Mouse (Mus musculus) forebrain, embryonic 12.5 days (tissue): ENCODE results near the gene Qpctl. TPM values are rescaled to one million over a fixed set of nuclear protein-coding genes. Genes with fewer than 3 reads are reported as not detected.

Source experiments
- ATAC-seq: fragments of 200-750 bp; cut with Nextera tagmentation; 2 replicates; pipeline ENCODE4 v1.8.0; 2017; ENCODE audit warnings: moderate TSS enrichment; ENCODE audit not compliant: low FRiP score
- H3K27ac ChIP-seq: fragments of 300-500 bp; sonication (generic); 2 replicates; pipeline ENCODE4 v1.5.1; 2016; ENCODE audit warnings: mild to moderate bottlenecking
- H3K27me3 ChIP-seq: fragments of 300-500 bp; sonication (generic); 2 replicates; pipeline ENCODE4 v1.6.1; 2016; ENCODE audit warnings: mild to moderate bottlenecking
- H3K36me3 ChIP-seq: fragments of 300-500 bp; sonication (generic); replicated peaks from 2 replicates; pipeline ENCODE4 v1.6.1; 2016; ENCODE audit warnings: mild to moderate bottlenecking
- H3K4me1 ChIP-seq: fragments of 300-500 bp; sonication (generic); 2 replicates; pipeline ENCODE4 v1.6.1; 2016
- H3K4me2 ChIP-seq: fragments of 300-500 bp; sonication (generic); 2 replicates; pipeline ENCODE4 v1.6.1; 2016; ENCODE audit warnings: mild to moderate bottlenecking, moderate library complexity
- H3K4me3 ChIP-seq: fragments of 300-500 bp; sonication (generic); replicated peaks from 2 replicates; pipeline ENCODE4 v1.5.1; 2016; ENCODE audit warnings: mild to moderate bottlenecking
- H3K9ac ChIP-seq: fragments of 300-500 bp; sonication (generic); 2 replicates; pipeline ENCODE4 v1.6.1; 2016; ENCODE audit warnings: mild to moderate bottlenecking
- H3K9me3 ChIP-seq: fragments of 300-500 bp; sonication (generic); 2 replicates; pipeline ENCODE4 v1.6.1; 2016
- WGBS: fragments of 180-500 bp; shearing (Covaris S2); methylation state at CpG from one replicate; pipeline ENCODE4 v1.1.7; 2016; 5-methylcytosine and 5-hydroxymethylcytosine counted together
- microRNA counts: library from miRNA; unstranded; fragments of <30 nt; microRNA quantifications from one replicate; lab custom pipeline; 2017
- microRNA-seq: library from miRNA; unstranded; fragments of <30 nt; microRNA quantifications from one replicate; pipeline ENCODE4, GENCODE M21; 2017
- polyA plus RNA-seq: library from polyadenylated mRNA; unstranded; fragments of >200 nt; fragmentation: Nextera tagmentation; extraction: Ambion mirVana; gene quantifications from 2 replicates; pipeline ENCODE4 v1.2.1, GENCODE M21; 2016

The Qpctl gene
- polyA plus RNA-seq, 1 experiment from 2014 or later, result 14.4 TPM

GRCm38 (mm10) chr7:19093537-19094385 lies 55.3 kb downstream of the Qpctl start:
- Histone ChIP-seq H3K9ac (peak overlapping the region; percentile 91), H3K4me1 (peaks cover 60% of the 10 kb centered on the region), H3K27me3 (peaks cover 23% of the 10 kb centered on the region), H3K36me3 (peaks cover 36% of the 10 kb centered on the region), H3K4me3 (peak overlapping the region; percentile 72), H3K4me2 (peak overlapping the region; percentile 95), H3K9me3 (no peaks in the 10 kb centered on the region), H3K27ac (peak overlapping the region; percentile 95)
- WGBS, result under 1% methylated on average over 45 of the region's 45 CpGs
- ATAC-seq, result peak; percentile 80

GRCm38 (mm10) chr7:19093174-19093521 lies 55.9 kb downstream of the Qpctl start:
- Histone ChIP-seq H3K27ac (peak overlapping the region; percentile 82), H3K9ac (peak overlapping the region; percentile 51), H3K36me3 (peaks cover 42% of the 10 kb centered on the region), H3K9me3 (no peaks in the 10 kb centered on the region), H3K4me1 (peaks cover 60% of the 10 kb centered on the region), H3K4me3 (peak overlapping the region; percentile 72), H3K4me2 (peak overlapping the region; percentile 95), H3K27me3 (peaks cover 23% of the 10 kb centered on the region)
- WGBS, result 0% methylated on average over 14 of the region's 15 CpGs
- peak; percentile 37; the same call in 1 of the 2 replicates for ATAC-seq

GRCm38 (mm10) chr7:19092381-19093173 lies 56.5 kb downstream of the Qpctl start:
- peak; percentile 73 for ATAC-seq
- Histone ChIP-seq H3K27ac (peak overlapping the region; percentile 82), H3K36me3 (peaks cover 46% of the 10 kb centered on the region), H3K4me2 (peak overlapping the region; percentile 95), H3K4me3 (peak overlapping the region; percentile 72), H3K27me3 (peaks cover 23% of the 10 kb centered on the region), H3K9ac (peak overlapping the region; percentile 51), H3K4me1 (peaks cover 60% of the 10 kb centered on the region), H3K9me3 (no peaks in the 10 kb centered on the region)
- WGBS, result 3% methylated on average over 38 of the region's 38 CpGs

GRCm38 (mm10) chr7:19091913-19092312 lies 57.2 kb downstream of the Qpctl start:
- Histone ChIP-seq H3K4me3 (peak overlapping the region; percentile 72; the same call in 1 of the 2 replicates), H3K9ac (peak overlapping the region; percentile 51), H3K36me3 (peaks cover 45% of the 10 kb centered on the region), H3K4me2 (peak overlapping the region; percentile 95), H3K9me3 (no peaks in the 10 kb centered on the region), H3K4me1 (peaks cover 54% of the 10 kb centered on the region), H3K27me3 (peaks cover 24% of the 10 kb centered on the region), H3K27ac (peak overlapping the region; percentile 82; the same call in 1 of the 2 replicates)
- no peak for ATAC-seq
- 25% methylated on average over 16 of the region's 17 CpGs for WGBS

MicroRNA genes within 50 kb of the gene (microRNA counts, 519-probe panel; counts per million panel counts)
- not detected for microRNA mmu-miR-330 (lab: Ali Mortazavi, UCI)

Small RNA genes lying within 50 kb of the gene (microRNA-seq; reads per million reads assigned to microRNA genes)
- gene Mir330, result 580 reads per million, percentile 70 among the genes with 10 or more reads in this experiment

Other genes starting within 250 kb of the Qpctl start
- gene Ccdc61, start 238.9 kb downstream of the Qpctl start, polyA plus RNA-seq, result 39.7 and 41.0 TPM in 2 replicates
- 10.8 and 11.3 TPM in 2 replicates for gene Nova2, start 223.4 kb downstream of the Qpctl start, polyA plus RNA-seq
- 0.24 and 0.28 TPM in 2 replicates for gene Nanos2, start 161.9 kb downstream of the Qpctl start, polyA plus RNA-seq
- gene Mypop, start 158.0 kb downstream of the Qpctl start, polyA plus RNA-seq, result 3.3 and 4.6 TPM in 2 replicates
- 36.2 and 39.8 TPM in 2 replicates for gene Irf2bp1, start 145.2 kb downstream of the Qpctl start, polyA plus RNA-seq
- gene Foxa3, start 125.8 kb downstream of the Qpctl start, polyA plus RNA-seq, result 0.09 TPM in 1 of 2 replicates, not detected in the other
- 50.6 and 53.2 TPM in 2 replicates for gene Sympk, start 124.9 kb downstream of the Qpctl start, polyA plus RNA-seq
- not detected in 2 replicates for gene Rsph6a, start 94.6 kb downstream of the Qpctl start, polyA plus RNA-seq
- gene Dmwd, start 73.1 kb downstream of the Qpctl start, polyA plus RNA-seq, result 18.2 and 19.0 TPM in 2 replicates
- gene Dmpk, start 65.4 kb downstream of the Qpctl start, polyA plus RNA-seq, result 10.6 and 12.3 TPM in 2 replicates
- 5.8 and 7.3 TPM in 2 replicates for gene Six5, start 54.7 kb downstream of the Qpctl start, polyA plus RNA-seq
- gene Gm4969, start 30.9 kb downstream of the Qpctl start, polyA plus RNA-seq, result 1.1 and 1.8 TPM in 2 replicates
- 18.4 and 23.1 TPM in 2 replicates for gene Fbxo46, start 29.4 kb downstream of the Qpctl start, polyA plus RNA-seq
- 148 and 153 TPM in 2 replicates for gene Snrpd2, start 431 bp upstream of the Qpctl start, polyA plus RNA-seq
- gene Gipr, start 16.8 kb upstream of the Qpctl start, polyA plus RNA-seq, result 1.1 and 1.3 TPM in 2 replicates
- gene Eml2, start 27.1 kb upstream of the Qpctl start, polyA plus RNA-seq, result 5.8 and 6.5 TPM in 2 replicates
- 1.6 and 1.7 TPM in 2 replicates for gene Gpr4, start 63.2 kb upstream of the Qpctl start, polyA plus RNA-seq
- gene Opa3, start 79.0 kb upstream of the Qpctl start, polyA plus RNA-seq, result 45.5 and 48.3 TPM in 2 replicates
- 42.4 and 43.0 TPM in 2 replicates for gene Vasp, start 122.5 kb upstream of the Qpctl start, polyA plus RNA-seq
- gene Ppm1n, start 130.8 kb upstream of the Qpctl start, polyA plus RNA-seq, result 0.19 TPM in 1 of 2 replicates, not detected in the other
- 70.3 and 74.1 TPM in 2 replicates for gene Rtn2, start 133.3 kb upstream of the Qpctl start, polyA plus RNA-seq
- gene Fosb, start 160.8 kb upstream of the Qpctl start, polyA plus RNA-seq, result 0.24 TPM in 1 of 2 replicates, not detected in the other
- gene Ercc1, start 195.5 kb upstream of the Qpctl start, polyA plus RNA-seq, result 89.7 and 100 TPM in 2 replicates
- 24.7 and 24.8 TPM in 2 replicates for gene Cd3eap, start 210.2 kb upstream of the Qpctl start, polyA plus RNA-seq
- gene Ppp1r13l, start 210.5 kb upstream of the Qpctl start, polyA plus RNA-seq, result 4.8 and 5.3 TPM in 2 replicates
- 23.3 and 23.7 TPM in 2 replicates for gene Ercc2, start 232.7 kb upstream of the Qpctl start, polyA plus RNA-seq